7 mouse cellular contexts compared by ENCODE assay signal in the genomic region with DNA sequence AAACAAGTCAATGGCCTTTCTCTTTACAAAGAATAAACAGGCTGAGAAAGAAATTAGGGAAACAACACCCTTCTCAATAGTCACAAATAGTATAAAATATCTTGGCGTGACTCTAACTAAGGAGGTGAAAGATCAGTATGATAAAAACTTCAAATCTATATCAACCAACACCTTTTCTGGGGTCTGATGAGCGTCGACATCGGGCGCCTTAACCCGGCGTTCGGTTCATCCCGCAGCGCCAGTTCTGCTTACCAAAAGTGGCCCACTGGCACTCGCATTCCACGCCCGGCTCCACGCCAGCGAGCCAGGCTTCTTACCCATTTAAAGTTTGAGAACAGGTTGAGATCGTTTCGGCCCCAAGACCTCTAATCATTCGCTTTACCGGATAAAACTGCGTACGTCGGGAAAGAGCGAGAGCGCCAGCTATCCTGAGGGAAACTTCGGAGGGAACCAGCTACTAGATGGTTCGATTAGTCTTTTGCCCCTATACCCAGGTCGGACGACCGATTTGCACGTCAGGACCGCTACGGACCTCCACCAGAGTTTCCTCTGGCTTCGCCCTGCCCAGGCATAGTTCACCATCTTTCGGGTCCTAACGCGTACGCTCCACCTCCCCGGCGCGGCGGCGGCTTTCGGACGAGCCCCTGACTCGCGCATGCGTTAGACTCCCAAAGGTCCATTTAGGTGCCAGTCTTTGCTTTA.
A peak's percentile ranks its signal among the peaks of the same experiment; 100 is the strongest.
DNase-seq lines count a peak whose midpoint lies in the region; ATAC-seq lines count a peak whose summit lies in the region.
"Not testable (repeated sequence)": the region's sequence is repeated elsewhere in the genome, so short reads cannot be mapped to it uniquely, and the experiment has no call there.

No protein-coding gene starts in this region.

- not testable (repeated sequence) for H3K36me3 ChIP-seq in embryonic facial prominence, embryonic 14.5 days (ENCODE audit: control insufficient read depth, insufficient read depth, low read length); heart, embryonic 10.5 days; limb, embryonic 12.5 days; midbrain, embryonic 15.5 days (replicated peaks)

- not testable (repeated sequence) for H3K4me1 ChIP-seq in embryonic facial prominence, embryonic 14.5 days (ENCODE audit: control insufficient read depth, insufficient read depth, low read length); heart, embryonic 10.5 days; limb, embryonic 12.5 days (replicated peaks)
- peaks cover 26% of the 10 kb centered on the region for H3K4me1 ChIP-seq in midbrain, embryonic 15.5 days

- ATAC-seq in embryonic facial prominence, embryonic 14.5 days (ENCODE audit: low read depth) = peak; percentile 100
- peak; percentile 100 for ATAC-seq in limb, embryonic 12.5 days (ENCODE audit: insufficient number of reproducible peaks, insufficient read depth, low FRiP score, low TSS enrichment, low read depth)
- ATAC-seq in midbrain, embryonic 15.5 days (replicated peaks) = peak; percentile 97

- not testable (repeated sequence) for H3K27me3 ChIP-seq in embryonic facial prominence, embryonic 14.5 days (replicated peaks; ENCODE audit: control insufficient read depth, insufficient read depth, low read length); heart, embryonic 10.5 days (ENCODE audit: insufficient read depth, poor library complexity, severe bottlenecking); limb, embryonic 12.5 days; midbrain, embryonic 15.5 days (replicated peaks)

- not testable (repeated sequence) for H3K4me3 ChIP-seq in embryonic facial prominence, embryonic 14.5 days (ENCODE audit: low read depth, low read length); heart, embryonic 10.5 days; limb, embryonic 12.5 days (replicated peaks); midbrain, embryonic 15.5 days

- DNase-seq in adrenal gland, postnatal 14 days = peak; percentile 98
- peak; percentile 95 for DNase-seq in embryonic facial prominence, embryonic 14.5 days (ENCODE audit: low spot score)
- DNase-seq in heart, embryonic 10.5 days (ENCODE audit: low spot score) = peak; percentile 100
- peak; percentile 97 for DNase-seq in kidney, adult 9 months
- DNase-seq in spleen, adult 18-20 months = peak; percentile 95 to 100

- H3K4me2 ChIP-seq in embryonic facial prominence, embryonic 14.5 days (ENCODE audit: low read depth, low read length); limb, embryonic 12.5 days; midbrain, embryonic 15.5 days: not testable (repeated sequence)

- H3K9me3 ChIP-seq in embryonic facial prominence, embryonic 14.5 days (ENCODE audit: control insufficient read depth, low read length); heart, embryonic 10.5 days; limb, embryonic 12.5 days; midbrain, embryonic 15.5 days: not testable (repeated sequence)

- H3K27ac ChIP-seq in embryonic facial prominence, embryonic 14.5 days (replicated peaks; ENCODE audit: low read depth, low read length); heart, embryonic 10.5 days; limb, embryonic 12.5 days; midbrain, embryonic 15.5 days: not testable (repeated sequence)

- WGBS in embryonic facial prominence, embryonic 14.5 days = 80% methylated on average over 47 of the region's 47 CpGs
- 79% methylated on average over 47 of the region's 47 CpGs for WGBS in heart, embryonic 10.5 days
- WGBS in limb, embryonic 12.5 days = 77% methylated on average over 47 of the region's 47 CpGs
- WGBS in midbrain, embryonic 15.5 days = 71% methylated on average over 47 of the region's 47 CpGs

- H3K9ac ChIP-seq in embryonic facial prominence, embryonic 14.5 days (ENCODE audit: low read depth, low read length); limb, embryonic 12.5 days (replicated peaks); midbrain, embryonic 15.5 days: not testable (repeated sequence)
